Mouse (Mus musculus) frontal cortex, postnatal 25 days (tissue): ENCODE measurements at regions not wholly inside any gene's neighbourhood (a gene's known extent, or its start where the extent isn't known, plus 50 kb on each side); places are given as distances from the start of the nearest gene placed in this dataset.

Experiments
- DNase-seq, 2 experiments: peaks; one replicate each; pipeline ENCODE4 v3.0.0; 2022; ENCODE audit warnings: low spot score in 2 of 2

DNA sequence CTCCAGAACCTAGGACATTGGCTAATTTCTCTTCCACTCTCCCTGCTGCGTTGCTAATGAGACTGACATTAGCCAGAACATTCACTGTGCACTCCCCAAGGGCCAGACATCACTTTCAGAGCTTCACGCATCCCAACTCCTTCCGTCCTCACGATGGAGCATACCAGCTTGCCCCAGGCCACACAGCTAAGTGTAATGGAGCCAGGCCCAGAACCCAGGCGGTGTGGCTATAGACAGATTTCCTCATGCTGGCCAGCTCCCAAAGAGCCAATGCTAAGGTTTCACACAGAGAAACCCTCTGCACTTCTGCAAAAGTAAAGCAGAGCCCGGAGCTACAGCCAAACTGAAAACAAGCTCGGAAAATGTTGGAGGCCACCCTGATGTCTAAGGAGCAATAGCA is 139.1 kb downstream of the Vegfa start:
- no peak for DNase-seq

DNA sequence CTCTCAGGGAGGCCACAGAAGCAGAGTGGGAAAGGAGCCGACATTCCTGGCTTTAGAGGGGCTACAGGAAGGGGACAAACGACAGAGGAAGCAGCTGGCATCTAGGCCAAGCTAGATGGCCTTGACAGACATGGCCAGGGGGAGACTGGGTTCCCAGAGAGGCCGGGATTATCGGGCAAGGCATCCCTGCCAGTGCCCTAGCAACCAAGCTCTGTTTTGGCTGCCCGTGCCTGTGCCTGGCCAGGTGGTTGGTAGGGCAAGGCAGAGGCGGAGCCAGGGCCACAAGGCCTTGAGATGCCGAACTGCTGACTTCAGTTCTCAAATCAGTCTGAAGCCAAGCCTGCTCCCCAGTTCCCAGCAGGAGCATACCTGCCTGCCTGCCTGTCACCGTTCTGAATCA is 142.7 kb downstream of the Vegfa start:
- DNase-seq, result no peak

DNA sequence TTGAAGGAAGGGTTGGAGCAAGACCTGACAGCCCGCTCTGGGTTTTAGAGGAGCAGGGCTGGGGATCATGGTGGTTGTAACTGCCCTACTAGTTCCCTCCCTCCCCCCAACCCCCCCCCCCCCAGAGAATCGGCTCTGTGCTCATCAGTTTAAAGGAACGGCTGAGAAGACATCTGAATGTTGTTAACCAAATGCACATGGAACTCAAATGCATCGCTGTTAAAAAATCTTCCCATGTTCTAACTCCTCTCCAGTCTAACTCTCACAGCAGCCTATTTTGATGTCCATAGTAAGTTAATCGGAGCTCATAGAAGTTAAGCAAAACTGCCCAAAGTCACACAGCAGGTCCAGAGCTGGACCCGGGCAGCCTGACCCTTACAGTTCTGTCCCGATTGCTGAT is 143.1 kb downstream of the Vegfa start:
- DNase-seq, result no peak

DNA sequence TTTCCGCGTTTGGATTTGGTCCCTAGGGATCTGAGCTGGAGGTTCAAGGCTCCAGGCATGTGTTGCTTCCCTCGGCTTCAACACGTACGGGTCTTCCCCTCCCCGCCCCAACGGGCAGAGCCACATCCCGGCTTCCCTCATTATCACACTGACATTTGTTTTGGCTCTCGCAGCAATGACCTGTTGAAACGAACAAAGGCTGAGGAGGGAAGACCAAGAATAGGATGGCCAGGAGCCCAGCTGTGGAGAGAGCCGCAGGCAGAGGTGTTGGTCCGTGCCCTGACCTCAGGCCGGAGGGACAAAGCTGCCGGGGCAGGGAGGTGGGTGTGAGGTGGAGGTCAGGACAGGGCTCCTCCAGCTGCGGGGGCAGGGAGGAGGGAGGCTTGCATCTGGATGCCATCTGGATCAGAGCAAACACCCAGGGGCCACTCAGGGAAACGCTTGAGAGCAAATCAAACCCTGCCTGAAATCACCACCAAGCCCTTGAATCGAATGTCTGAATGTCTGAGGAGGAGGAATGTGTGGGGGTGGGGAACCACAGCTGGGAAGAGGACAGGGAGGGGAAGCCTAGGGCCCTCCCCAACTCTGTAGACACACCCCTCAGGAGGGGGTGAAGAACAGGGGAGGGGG is 145.6 kb downstream of the Vegfa start:
- DNase-seq, result no peak

DNA sequence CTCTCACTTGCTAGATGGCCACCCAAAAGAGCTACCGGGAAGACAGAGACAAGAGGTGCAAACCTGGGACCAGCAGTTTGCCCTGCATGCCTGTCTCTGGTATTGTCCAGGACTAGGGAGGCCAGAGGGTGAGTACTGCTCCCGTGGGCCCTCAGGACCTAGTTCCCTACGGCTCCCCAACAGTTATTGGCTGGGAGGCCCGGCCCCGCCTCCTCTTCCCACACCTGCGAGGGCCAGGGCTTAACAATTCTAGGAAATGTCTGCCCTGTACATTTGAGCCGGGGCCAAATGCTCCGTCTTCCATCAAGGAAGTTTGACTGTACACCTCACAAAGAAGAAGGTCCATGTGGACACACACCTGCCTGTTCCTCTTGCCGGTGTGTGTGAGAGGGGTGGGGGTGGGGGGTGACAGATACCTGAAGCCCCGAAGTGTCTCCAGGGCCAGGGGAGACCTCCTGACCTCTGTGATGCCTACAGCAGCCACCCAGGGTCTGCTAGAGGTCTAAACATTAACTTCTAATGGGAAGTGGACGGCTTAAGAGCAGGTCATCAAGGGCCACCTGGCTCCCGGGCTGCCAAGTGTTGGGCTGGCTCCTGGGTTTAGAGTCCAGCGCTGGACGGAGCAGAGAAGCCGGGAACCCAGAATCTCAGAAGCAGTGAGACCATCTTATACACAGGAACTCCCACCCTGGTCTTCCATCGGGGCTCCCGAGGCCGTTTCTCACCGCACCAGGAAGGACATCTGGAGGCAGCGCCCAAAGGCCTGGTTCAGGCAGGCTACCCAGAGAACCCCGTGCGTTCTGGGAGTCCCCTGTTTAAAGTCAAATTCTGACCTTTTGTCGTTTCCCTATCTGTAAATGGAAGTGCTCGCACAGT is 146.5 kb downstream of the Vegfa start:
- DNase-seq, result no peak

DNA sequence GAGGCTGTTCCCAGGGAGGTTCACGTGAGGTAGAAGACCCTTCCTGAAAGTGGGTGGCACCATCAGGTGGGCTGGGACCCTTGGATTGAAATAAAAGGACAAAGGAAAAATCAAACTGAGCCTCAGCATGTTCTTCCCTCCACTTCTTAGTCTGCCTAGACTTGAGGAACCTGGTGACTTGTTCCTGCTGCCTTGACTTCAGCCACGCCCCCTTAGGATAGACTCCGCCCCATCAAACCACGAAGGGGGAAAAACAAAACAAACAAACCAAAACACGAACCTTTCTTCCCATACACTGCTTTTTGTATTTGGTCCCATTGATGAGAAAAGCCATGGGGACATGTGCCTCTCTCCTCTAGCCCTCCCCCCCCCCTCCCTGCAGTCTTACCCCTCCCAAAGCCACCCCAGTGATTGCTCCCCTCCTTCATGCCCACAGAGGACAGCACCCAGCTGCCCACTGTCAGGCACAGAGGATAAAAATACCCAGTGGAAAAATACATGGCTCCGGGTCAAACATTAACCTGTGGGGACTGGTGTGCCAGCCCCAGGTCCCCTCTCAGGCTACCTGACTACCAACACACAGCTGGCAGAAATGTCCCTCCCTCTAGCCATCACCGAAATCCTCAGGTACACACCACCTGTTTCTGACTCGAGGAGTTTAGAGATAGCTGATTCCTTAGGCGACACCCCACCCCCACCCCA is 148.0 kb downstream of the Vegfa start:
- DNase-seq, result no peak

DNA sequence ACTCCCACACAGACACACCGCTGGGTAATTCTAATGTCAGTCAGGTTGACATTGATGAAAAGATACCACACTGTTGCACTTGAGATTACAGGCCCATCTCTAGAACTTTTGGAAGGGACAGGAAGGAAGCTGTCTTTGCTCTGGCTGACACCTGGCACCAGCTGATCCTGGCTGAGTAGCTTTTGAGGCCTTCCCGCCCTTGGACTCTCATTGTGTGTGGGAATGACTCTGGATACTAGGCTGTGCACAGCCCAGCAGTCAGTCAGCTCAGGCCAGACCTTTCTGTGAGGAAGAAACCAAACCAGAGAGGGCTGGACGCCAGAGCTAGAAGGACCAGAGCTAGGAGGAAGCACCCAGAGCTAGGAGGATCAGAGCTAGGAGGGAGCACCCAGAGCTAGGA is 149.0 kb upstream of the 1600014C23Rik start:
- DNase-seq, result no peak

DNA sequence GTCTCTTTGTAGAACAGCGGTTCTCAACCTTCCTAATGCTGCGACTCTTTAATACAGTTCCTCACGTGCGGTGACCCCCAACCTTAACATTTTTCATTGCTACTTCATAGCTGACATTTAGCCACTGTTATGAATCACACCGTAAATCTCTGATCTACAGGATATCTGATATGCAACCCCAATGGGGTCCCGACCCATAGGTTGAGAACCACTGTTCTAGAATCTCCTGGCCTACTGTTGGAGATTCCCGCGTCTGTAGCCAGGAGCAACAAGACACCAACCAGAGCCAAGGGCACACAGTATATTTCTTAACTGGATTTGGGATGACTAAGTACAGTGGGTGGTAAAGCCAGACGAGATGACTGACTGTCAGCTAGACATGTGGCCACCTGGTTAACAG is 147.6 kb upstream of the 1600014C23Rik start:
- no peak for DNase-seq

DNA sequence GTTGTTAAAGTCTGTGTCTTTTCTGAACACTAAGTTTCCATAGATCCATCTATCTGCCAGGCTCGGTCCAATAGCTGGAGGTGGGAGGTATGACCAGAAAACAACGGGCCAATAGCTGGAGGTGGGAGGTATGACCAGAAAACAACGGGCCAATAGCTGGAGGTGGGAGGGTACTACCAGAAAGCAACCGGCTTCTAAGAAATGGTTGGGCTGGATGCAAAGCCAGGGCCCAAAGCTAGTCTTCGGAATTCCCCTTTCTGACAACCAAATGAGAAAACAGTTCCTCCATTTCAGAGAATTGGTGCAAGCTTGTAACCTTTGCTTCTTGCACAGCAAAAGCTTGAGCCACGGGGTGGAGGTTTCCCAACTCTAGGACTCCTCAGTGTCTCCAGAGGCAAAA is 147.1 kb upstream of the 1600014C23Rik start:
- DNase-seq, result no peak

DNA sequence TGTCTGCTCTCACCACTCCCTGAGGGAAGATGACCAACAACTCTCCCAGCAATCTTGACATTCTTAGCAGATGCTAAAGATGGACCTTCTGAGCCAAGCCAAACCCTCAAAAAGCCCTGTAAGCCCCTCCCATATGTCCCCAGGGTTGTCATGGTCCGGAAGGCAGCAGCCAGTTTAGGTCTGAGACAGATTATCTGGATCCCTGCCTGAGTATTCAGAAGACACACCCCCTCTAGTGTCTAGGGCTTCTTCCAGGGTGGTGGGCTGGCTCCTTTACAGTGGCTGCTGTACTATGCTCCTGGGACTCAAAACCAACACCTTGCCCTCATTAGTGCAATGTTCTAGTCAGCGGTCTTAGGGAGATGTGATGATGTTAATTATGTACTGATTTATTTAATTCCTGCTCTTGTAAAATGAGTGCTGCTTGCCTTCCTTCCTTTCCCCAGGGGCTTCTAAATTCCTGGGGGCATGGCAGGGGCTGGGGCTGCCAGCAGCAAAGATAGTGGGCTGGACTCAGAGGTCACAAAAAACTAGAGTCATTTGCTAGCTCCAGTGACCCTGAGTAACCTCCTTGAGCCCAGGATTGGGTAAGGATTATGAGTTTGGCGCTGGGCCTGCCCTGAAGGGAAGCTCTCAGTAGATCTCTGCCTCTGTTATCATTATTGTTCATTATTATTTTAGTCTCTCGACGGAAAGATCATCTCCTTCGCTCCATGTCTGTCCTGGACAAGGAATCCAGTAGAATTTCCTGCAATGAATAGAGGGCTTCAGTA is 146.0 kb upstream of the 1600014C23Rik start:
- no peak for DNase-seq

DNA sequence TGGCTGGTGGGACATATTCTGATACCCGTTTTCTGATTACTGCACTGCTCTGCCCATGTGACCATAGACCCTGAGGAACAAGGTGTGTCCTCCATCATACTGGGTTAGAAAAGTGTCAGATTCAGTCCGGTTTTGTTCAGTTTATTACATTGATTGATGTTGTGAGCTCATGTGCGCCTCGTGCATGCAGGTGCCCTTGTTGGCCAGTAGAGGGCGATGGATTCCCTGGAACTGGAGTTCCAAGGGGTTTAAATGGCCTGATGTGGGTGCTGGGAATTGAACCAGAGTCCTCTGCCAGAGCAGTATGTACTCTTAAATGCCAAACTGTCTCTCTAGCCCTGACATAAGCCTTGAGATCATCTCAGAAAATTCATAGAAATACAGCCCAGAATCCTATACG is 144.8 kb upstream of the 1600014C23Rik start:
- DNase-seq, result no peak

DNA sequence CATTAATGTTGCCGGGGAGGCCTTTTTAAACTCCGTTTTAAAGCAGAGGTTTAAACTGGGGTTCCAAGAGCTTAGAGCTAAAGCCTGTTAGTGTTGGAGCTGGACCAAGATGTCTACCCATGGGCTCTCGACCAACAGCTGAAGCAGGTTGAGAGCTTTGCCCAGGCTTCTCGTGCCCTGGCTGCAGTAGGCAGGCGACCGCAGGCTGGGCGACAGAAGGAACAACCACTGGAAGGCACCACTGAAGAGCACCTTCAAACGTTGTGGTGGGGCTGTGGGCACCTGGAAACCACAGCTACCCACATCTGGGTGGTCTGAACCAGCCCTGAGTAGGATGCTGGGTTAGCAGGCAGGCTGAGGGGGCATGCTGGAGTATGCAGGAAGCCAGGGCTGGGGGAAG is 141.7 kb upstream of the 1600014C23Rik start:
- DNase-seq, result no peak

DNA sequence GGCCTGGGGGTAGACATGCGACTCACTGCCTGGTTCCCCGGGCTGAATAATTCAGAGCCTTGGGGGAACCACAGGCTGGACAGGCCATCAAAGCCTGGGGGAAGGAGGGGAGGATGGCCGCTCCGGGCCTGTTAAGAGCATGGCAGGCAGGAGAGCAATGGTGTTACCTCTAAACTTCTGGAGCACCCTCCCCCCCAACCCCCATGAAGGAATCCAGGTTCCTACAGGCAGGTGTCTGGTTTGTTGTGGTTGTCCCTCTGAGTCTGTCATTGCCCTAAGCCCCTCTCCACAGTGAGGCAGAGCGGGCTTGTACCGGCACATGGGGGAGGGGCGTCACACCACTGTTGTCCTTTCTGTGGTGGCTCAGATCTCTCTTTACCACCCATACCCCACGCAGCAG is 140.4 kb upstream of the 1600014C23Rik start:
- DNase-seq, result no peak

DNA sequence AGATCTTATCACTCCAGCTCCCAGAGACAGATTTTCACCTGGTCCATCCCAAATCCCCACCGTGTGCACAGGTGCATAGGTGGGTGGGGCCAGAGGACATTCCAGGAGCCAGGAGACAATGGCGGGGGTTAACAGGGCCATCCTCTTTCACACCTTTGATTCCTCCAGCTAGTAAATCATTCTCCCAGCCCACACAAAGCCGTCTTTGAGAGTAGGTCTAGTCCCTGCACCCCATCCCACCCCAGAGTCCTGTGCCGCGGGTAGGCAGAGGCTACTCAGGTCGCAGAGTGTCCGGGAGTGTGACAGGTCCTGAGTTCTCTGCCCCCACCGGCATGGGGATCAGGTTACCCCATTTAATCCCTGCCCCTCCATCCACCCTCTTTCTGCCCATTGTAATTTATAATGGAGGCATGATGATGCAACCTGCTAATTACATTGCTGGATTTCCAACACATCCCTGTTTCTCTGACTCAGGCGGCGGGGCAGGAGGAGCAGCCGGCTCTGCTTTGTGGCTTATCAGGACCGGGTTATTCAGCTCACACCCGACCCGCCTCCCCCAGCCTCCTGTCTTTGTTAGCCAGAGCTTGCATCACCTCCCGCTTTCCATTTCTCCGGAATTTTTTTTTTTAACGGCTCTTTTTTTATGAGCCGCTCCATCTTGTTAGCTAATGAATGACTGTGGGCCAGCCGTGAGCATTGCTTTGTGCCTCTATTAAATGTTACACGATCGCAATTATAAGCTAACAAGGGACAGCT is 139.7 kb upstream of the 1600014C23Rik start:
- DNase-seq, result no peak

DNA sequence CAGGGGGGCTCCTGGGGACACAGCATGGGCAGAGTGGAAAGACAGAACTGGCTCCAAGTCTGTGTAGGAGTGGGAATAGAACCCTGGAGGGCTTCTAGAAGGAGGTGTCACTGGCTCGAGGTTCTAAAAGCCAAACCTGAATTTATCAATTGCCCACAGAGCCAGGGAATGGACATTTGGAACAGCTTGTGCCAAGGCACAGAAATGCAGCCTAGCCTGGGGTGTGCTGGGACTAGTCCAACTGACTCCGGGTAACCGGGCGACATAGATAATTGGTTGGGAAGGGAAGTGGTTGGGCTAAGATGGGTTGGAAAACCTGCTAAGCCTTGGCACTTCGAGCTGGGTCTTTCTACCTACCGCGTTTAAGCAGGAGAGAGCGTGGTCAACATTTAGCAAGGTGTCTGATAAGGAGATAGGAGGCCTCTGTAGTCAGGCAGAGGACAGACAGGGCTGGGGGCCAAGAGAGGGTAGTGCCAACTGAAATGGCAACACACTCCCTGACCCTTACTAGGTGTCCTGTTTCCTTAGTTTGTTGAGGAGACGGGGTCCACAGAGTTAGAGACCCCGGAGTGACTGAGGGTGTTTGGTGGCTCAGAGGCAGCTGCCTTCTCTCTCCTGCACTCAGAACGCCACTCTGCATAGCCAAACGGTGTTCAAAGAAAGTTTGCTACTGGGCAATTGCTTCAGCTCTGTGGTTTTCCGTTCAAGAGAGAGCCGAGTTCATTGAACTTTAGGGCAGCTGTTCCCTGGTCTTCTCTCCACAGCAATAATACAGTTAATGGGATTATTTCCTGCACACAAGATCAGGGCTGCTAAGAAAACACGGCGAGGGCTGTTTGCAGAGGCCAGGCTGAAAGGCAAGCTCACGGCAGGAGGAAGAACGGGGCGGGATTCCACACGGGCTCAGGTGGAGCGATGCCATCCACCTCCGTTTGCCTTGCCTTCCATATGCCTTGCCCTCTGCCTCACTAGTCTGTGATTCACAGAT is 138.3 kb upstream of the 1600014C23Rik start:
- no peak for DNase-seq

DNA sequence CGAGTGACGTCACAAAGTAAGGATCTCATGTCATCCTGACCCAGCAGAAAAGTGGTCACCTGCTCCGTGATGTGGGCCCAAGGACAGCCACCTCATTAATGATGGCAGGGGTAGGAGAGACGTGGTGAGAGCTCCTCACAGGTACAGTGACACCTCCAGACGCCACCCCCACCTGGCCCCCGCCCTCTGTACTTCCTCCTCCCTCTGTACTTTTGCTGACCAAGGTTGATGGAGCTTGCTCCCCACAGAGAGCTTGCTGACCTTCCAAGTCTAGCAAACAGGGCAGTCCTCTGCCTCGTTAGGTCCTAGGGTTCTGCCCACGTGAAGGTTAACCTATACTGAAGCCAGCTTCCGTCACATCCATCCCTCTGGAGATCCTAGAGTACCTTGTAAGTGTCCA is 137.4 kb upstream of the 1600014C23Rik start:
- DNase-seq, result no peak

DNA sequence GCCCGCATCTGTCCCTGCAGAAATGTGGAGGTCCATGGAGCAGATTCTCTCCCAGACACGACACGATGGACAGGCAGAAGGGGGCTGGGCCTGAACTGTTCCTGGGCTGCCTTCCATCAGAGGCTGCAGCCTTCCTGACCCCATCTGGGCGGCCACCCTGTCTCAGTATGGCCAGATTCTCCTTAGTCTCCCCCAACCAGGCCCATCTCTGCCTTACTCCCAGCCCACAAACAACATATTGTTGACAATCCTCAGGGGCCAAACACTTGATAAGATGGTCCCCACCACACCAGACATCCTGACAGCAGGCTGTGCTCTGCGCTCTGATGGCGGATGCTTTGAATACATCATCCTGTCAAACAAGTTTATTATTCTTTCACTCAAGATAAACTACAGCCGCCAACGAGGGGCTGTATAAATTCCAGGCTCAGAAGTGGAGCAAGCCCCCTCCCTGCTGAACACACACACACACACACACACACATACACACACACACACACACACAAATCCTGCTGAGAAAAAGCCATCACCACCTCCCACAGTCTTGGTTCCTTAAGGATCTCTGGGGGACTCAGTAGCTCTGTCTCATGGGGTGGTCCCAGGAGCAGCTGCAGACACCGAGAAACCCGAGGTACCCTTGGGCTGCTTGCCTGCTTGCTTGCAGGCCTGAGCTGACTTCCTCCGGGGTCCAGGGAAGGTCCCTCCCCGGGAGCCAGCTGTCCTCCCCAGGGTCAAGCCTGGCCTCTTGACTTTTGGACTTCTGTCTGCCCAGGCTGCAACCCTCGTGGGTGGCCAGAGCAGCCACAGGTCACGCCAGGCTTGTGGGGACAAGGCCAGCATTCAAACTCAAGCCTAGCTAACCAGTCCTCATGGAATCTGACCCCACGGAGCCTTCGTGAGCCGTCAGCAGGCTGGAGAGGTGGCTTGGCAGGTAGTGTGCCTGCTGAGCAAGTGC is 135.6 kb upstream of the 1600014C23Rik start:
- no peak for DNase-seq

DNA sequence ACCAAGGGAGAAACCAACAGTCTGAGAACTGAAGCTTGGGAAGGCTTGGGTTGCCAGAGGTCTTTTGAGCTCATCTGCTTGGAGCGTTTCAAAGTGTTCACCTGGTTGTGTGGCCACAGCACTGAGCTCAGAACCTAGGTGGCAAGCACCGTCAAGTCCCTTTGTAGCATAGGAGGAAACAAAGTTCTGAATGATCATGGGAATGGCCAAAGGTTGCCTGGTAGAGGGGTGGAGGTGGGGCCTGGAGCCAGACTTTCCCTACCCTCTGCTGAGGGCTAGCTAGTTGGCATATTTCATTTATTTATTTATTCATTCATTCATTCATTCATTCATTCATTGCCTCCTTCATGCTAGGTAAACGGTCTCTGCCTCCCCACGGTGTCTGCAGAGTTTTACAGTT is 134.9 kb upstream of the 1600014C23Rik start:
- DNase-seq, result no peak

DNA sequence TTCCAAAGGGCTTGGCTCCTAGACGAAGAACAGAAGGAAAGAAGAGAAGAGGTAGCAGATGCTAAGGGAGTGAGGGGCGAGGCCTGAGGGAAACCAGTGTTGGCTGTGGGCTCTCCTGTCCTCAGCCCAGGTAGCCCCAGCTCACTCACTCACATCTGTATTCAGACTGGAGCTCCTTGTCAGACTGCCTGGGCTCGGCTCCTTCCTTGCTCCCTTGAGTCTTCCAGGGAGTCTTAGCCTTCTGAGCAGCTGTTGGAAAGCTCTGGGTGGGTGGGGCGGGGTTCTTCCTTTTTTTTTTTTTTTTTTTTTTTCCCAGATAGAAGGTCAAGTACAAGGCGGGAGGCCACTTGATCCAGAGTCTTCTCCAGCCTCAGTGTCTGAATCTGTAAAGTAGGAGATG is 134.1 kb upstream of the 1600014C23Rik start:
- DNase-seq, result no peak
